Mouse (Mus musculus) thymus, adult 2 months (tissue): ENCODE measurements around the gene Plce1. TPM values are rescaled to one million over a fixed set of nuclear protein-coding genes. Genes with fewer than 3 reads are reported as not detected.

Experiments
- DNase-seq: peaks from one replicate; pipeline ENCODE4 v3.0.0; 2021
- H3K27ac ChIP-seq: fragments of 200-500 bp; 2 replicates; pipeline ENCODE4 v1.5.1; 2012; ENCODE audit warnings: low read length, control low read depth; ENCODE audit not compliant: control insufficient read depth, insufficient read depth
- H3K27me3 ChIP-seq: fragments of 200-500 bp; 2 replicates; pipeline ENCODE4 v1.6.1; 2012; ENCODE audit warnings: mild to moderate bottlenecking, low read length, moderate library complexity, mixed read lengths; ENCODE audit not compliant: control insufficient read depth, insufficient read depth
- H3K36me3 ChIP-seq: fragments of 200-500 bp; 2 replicates; pipeline ENCODE4 v1.6.1; 2012; ENCODE audit warnings: mild to moderate bottlenecking, low read length, moderate library complexity; ENCODE audit not compliant: control insufficient read depth, insufficient read depth
- H3K4me1 ChIP-seq: fragments of 200-500 bp; replicated peaks from 2 replicates; pipeline ENCODE4 v1.6.1; 2012; ENCODE audit warnings: low read length; ENCODE audit not compliant: control insufficient read depth, insufficient read depth
- H3K4me3 ChIP-seq: fragments of 200-500 bp; 2 replicates; pipeline ENCODE4 v1.5.1; 2012; ENCODE audit warnings: mild to moderate bottlenecking, low read length, control low read depth, moderate library complexity; ENCODE audit not compliant: control insufficient read depth, insufficient read depth
- CTCF ChIP-seq: fragments of 200-500 bp; IDR thresholded peaks from 2 replicates; pipeline ENCODE4 v1.5.1; 2012; ENCODE audit warnings: mild to moderate bottlenecking, control low read depth, low read length, moderate library complexity, borderline replicate concordance; ENCODE audit not compliant: control insufficient read depth, poor library complexity, insufficient read depth; ENCODE audit errors: extremely low read depth
- POLR2A ChIP-seq: fragments of 200-500 bp; IDR thresholded peaks from 2 replicates; pipeline ENCODE4 v1.6.1; 2012; ENCODE audit warnings: mild to moderate bottlenecking, low read length, control low read depth, moderate library complexity; ENCODE audit not compliant: control insufficient read depth, poor library complexity, insufficient read depth; ENCODE audit errors: extremely low read depth
- WGBS: fragments of 180-500 bp; shearing (Covaris S2); methylation state at CpG from one replicate; pipeline ENCODE4 v1.1.7; 2018; 5-methylcytosine and 5-hydroxymethylcytosine counted together
- polyA plus RNA-seq: library from polyadenylated mRNA; depleted of rRNA; stranded (reverse); fragments of >200 nt; gene quantifications from 2 replicates; pipeline ENCODE4 v1.2.3, GENCODE M21; 2012

Plce1 gene
- polyA plus RNA-seq, 1 experiment, result 1.2 TPM

- no peak for DNase-seq
- Histone ChIP-seq H3K27me3 (no peaks in the 10 kb centered on the region), H3K4me1 (no peaks in the 10 kb centered on the region), H3K27ac (no peak overlapping the region), H3K36me3 (no peaks in the 10 kb centered on the region), H3K4me3 (no peak overlapping the region)
- WGBS, result 66% methylated on average over 2 of the region's 2 CpGs
- TF ChIP-seq POLR2A, result no peak
Measured at GRCm38 (mm10) chr19:38693331-38693730, 212.4 kb downstream of the Plce1 start.

GRCm38 (mm10) chr19:38693769-38694168 is 212.9 kb downstream of the Plce1 start:
- TF ChIP-seq POLR2A (no peak), CTCF (no peak)
- H3K4me3 ChIP-seq, result no peak overlapping the region
- 85% methylated on average over 4 of the region's 4 CpGs for WGBS
- no peak for DNase-seq
- no peaks in the 10 kb centered on the region for H3K36me3 ChIP-seq
- no peaks in the 10 kb centered on the region for H3K27me3 ChIP-seq
- no peaks in the 10 kb centered on the region for H3K4me1 ChIP-seq
- no peak overlapping the region for H3K27ac ChIP-seq

GRCm38 (mm10) chr19:38701776-38702175 is 220.9 kb downstream of the Plce1 start:
- no peak overlapping the region for H3K4me3 ChIP-seq
- no peaks in the 10 kb centered on the region for H3K4me1 ChIP-seq
- H3K27me3 ChIP-seq, result no peaks in the 10 kb centered on the region
- no peak for DNase-seq
- no peaks in the 10 kb centered on the region for H3K36me3 ChIP-seq
- no peak overlapping the region for H3K27ac ChIP-seq
- 93% methylated on average over 8 of the region's 8 CpGs for WGBS
- TF ChIP-seq CTCF, result no peak
- no peak for TF ChIP-seq POLR2A

GRCm38 (mm10) chr19:38704742-38705141 is 223.8 kb downstream of the Plce1 start:
- Histone ChIP-seq H3K36me3 (no peaks in the 10 kb centered on the region), H3K27me3 (no peaks in the 10 kb centered on the region), H3K4me1 (no peaks in the 10 kb centered on the region), H3K27ac (no peak overlapping the region), H3K4me3 (no peak overlapping the region)
- DNase-seq, result no peak
- WGBS, result 82% methylated on average over 3 of the region's 3 CpGs
- TF ChIP-seq POLR2A, result no peak

GRCm38 (mm10) chr19:38705244-38705643 is 224.3 kb downstream of the Plce1 start:
- no peak for DNase-seq
- H3K27ac ChIP-seq, result no peak overlapping the region
- H3K36me3 ChIP-seq, result no peaks in the 10 kb centered on the region
- H3K27me3 ChIP-seq, result no peaks in the 10 kb centered on the region
- H3K4me1 ChIP-seq, result no peaks in the 10 kb centered on the region
- 94% methylated on average over 11 of the region's 11 CpGs for WGBS
- TF ChIP-seq POLR2A (no peak), CTCF (no peak)
- no peak overlapping the region for H3K4me3 ChIP-seq

- H3K36me3 ChIP-seq, result no peaks in the 10 kb centered on the region
- DNase-seq, result no peak
- H3K4me1 ChIP-seq, result no peaks in the 10 kb centered on the region
- no peak overlapping the region for H3K4me3 ChIP-seq
- TF ChIP-seq CTCF, result no peak
- TF ChIP-seq POLR2A, result no peak
- no peak overlapping the region for H3K27ac ChIP-seq
- WGBS, result 94% methylated on average over 6 of the region's 6 CpGs
- H3K27me3 ChIP-seq, result no peaks in the 10 kb centered on the region
Measured at GRCm38 (mm10) chr19:38706449-38706848, 225.5 kb downstream of the Plce1 start.

- Histone ChIP-seq H3K36me3 (no peaks in the 10 kb centered on the region), H3K4me1 (no peaks in the 10 kb centered on the region), H3K27me3 (no peaks in the 10 kb centered on the region), H3K4me3 (no peak overlapping the region), H3K27ac (no peak overlapping the region)
- 93% methylated on average over 2 of the region's 2 CpGs for WGBS
- DNase-seq, result no peak
- TF ChIP-seq POLR2A (no peak), CTCF (no peak)
Measured at GRCm38 (mm10) chr19:38709376-38709775, 228.5 kb downstream of the Plce1 start.
